Mouse (Mus musculus) ovary, adult 18-20 months (tissue): Measurements from ENCODE around the gene Uckl1.

Experiments
- DNase-seq: peaks from one replicate; pipeline ENCODE4 v3.0.0; 2022; ENCODE audit warnings: low spot score, mixed read lengths

Gene Uckl1

DNA sequence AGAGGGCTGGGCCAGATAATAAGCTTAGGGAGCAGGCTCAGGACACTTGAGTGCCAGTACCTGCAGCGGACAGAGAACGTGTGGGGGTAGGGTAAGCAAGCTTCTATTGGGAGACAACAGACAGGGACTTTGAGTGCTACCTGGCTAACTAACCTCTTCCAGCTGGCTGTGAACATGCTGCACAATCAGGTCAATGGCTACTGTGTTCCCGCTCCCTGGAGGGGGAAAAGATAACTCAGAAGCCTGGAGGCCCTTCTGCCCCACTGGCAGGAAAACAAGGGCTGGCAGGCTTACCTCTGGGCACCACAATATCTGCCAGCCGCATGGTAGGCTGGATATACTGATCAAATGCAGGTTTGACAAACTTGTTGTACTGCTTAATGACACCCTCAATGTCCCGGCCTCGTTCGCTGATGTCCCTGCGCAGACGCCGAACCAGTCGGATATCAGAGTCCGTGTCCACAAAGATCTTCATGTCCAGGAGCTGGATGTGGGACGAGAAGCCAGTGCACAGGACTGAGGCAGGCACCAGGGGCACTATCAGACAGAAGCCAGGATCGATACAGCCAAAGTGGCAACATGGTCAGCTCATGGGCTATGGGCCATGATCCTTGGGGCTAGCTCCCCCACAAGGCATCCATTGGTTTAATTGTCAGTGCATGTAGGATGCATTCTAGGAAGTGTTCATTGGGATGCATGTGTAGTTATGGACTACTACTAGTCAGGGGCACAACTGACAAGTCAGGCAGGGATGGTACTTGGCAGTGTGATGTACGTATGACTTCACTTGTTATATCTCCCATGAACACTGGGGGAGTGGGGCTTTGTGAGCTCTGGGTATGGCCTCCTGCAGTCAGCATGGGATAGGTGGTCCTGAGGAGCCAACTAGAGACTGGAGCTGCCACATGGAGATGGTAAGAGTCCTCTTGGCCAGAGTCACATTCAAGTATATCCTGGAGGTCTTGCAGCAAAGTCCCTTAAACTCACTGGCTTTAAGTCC, 11.5 kb downstream of the Uckl1 start:
- no peak for DNase-seq

DNA sequence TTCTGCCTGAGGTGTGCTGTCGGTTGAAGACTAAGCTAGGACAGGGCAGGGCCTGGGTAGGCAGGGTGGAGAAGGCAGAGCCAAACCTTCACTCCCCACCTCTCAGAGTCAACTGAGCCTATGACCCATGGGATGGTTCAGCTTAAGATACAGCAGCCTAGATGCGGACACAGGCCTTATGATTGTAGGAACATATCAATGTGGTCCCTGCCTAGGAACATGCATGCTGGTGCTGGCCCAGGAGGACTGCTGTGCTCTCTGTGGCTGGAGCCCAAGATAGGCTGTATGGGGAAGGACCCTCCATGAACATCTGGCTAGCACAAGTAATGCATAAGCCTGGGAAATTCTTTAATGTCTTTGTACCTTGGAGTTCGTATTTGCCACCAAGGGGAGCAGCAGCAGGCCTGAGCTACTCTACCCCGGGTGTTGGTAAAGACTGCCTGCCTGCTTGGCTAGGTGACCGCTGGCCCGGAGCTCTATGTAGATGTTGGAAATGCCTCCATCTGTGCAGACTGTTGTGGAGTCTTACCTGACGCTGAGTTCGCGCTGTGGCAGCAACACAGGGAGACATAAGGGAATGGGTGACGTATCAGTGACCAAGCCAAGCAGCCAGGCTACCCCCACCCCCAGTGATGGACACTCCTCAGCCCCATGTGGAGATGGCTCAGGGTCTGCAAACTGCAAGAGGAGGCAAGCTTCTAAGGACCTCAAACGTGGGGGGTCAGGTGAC, 12.6 kb downstream of the Uckl1 start:
- DNase-seq: no peak

DNA sequence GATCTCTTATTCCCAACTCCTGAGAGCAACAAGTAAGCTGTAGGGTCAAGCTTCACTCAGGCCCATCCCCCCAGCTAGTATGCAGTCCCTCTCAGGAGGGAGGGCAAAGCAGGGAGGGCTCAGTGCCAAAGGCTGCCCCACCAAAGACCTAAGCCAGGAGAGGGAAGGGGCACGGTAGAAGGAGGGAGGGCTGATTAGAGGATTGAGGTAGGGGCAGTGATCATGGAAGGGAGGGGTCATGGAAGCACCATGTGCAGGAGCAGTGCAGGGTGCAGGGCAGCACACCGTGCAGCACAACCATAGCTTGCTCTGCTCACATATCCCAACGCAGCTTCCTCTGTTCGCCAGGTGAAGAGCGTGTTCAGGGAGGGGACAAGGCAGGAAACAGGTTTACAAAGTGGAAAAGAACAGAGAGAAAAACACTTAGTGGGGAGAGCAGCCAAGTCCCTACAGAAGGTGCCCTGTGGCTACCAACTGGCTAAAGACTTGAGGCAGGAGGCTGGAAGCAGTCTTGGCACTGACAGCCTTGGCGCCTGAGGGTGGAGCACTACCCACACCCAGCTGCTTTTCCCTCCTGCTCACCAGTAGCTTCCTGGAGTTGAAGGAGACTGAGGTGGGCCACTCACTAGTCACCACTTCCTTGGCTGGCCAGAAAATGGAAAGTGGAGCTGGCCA, 13.6 kb downstream of the Uckl1 start:
- no peak for DNase-seq

DNA sequence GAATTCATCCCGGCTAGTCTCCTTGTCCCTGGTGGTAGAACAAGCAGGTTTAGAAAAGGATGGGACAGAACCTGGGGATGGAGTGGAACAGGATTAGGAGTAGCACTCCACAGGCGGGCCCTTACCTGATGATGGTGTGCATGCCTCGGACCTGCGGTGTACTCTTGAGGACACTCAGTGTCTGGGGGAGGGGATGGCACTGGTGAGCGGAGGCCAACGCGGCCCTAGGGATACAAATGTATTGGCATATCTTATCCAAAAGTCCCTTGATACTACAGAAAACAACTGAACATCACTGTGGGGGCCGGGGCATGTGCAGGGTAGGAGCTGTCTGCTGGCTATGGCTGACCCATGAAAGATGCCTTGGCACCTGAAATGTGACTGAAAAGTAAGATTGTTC, 14.3 kb downstream of the Uckl1 start:
- DNase-seq: no peak

DNA sequence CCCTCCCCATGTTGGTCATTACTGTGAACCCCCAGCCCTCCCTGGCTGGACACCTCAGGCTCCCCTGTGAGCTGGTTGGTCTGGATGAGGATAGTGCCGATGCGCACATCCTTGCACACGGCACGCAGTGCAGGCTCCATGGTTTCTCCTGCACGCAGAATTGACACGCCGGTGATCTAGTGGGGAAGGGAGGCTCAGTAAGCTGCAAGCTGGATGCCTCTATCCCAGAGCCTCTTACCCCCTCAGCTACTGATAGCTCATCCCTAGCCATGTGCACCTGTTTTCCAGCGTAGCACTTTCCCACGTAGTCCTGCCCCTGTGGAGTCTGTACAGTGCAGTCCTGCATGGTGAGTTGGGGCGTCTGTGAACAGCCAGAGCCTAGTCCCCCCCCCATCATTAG, 14.8 kb downstream of the Uckl1 start:
- no peak for DNase-seq

DNA sequence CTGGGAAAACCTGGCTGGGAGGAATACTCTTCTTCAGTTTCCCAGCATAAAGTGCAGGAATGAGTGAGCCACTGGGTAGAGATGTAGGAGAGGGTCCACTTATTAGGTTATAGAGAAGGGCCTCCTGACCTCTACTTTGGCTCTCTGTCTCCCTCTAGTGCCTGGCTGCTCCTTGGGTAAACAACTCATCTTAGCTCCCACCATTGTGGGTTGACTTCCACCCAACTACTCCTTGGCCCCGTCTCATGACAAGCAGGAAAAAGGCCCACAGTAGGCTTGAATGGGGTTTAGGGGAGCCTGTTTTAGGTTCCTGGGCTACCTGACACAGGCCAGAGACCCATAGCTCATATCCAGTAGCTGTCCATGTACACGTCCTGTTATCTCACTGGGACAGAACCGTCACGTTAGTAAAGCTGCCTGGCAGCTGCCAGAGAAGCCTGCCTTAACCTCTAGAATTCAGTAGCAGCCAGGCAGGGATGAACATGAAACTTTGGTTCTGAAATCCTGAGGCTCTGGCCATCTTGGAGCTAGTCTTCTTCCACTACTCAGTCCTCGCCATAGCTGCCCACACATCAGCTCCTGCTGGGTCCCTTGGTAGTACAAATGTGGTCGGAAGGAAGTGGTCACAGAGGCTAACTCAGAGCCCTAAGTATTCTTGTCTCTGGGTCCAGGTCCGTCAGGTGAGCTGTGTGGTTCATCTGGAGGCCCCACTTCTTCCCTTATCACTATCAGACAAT, 16.3 kb downstream of the Uckl1 start:
- no peak for DNase-seq

DNA sequence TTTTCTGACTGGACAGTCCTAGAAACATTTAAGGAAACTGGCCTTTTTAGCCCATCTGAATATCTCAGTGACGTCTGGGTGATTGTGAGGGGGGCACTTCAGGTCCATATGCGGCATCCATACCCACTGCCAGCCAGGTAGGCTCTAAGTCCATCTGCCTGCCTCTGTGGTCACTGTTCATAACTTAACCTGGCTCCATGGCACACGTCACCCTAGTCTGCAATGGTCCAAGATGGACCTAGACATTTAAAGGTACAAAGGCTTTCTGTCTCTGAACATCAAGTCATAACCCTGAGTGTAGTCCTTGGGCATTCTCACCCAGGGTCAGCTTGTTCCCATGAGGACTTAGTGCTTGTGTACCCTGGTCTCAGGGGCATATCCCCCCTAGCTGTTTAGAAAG, 17.4 kb downstream of the Uckl1 start:
- no peak for DNase-seq

DNA sequence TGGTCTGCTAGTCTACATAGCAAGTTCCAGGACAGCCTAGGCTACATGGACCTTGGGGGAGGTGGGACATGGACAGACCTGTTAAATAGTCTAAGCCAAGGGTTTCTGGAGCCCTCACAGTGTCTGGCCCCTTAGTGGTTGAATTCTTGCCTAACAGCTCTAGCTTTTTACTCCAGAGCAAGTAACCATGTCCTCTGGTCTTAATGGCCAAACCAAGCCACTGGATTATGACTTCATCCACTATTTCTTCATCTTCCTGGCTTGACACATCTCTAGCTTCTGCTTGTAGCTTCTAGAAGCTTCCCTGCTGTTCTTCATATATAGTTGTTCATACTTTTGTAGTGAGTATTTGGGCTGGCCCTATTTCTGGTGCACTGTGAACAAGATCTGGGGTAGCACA, 30.9 kb downstream of the Uckl1 start:
- no peak for DNase-seq

DNA sequence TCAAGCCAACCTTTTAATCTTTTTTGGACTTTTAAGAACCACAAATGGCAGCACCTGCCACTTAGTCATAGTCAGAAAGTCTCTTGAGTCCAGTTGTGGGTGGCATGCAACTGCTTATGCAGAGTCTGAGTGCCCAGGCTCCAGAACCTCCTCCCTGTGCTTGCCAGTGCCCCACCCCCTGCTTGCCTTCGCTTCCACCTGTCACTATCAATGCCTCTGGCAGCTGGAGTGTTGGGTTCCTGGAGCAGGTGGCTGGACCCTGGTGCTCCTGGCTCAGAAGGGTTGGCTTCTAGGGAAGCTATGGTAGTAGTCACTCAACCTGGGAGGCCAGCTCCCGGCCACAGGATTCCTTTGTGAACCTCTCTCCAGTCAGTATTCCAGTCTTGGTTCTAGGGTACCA, 34.5 kb downstream of the Uckl1 start:
- no peak for DNase-seq

DNA sequence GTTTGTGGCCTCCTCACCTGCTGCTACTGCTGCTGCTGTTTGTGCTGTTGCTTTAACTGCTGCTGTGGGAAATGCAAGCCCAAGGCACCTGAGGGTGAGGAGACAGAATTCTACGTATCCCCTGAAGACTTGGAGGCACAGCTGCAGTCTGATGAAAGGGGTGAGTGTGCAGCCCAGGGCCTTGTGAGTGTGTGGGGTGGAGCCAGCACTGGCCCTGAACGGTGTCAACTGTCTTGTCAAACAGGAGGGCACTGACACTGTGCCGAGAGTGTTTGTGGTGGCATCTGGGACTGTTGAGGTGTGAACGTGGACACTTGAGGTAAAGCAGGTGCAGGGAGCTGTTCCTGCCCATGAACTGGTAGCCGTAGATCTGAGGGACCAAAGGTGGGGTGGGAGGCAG, 36.0 kb downstream of the Uckl1 start:
- no peak for DNase-seq

DNA sequence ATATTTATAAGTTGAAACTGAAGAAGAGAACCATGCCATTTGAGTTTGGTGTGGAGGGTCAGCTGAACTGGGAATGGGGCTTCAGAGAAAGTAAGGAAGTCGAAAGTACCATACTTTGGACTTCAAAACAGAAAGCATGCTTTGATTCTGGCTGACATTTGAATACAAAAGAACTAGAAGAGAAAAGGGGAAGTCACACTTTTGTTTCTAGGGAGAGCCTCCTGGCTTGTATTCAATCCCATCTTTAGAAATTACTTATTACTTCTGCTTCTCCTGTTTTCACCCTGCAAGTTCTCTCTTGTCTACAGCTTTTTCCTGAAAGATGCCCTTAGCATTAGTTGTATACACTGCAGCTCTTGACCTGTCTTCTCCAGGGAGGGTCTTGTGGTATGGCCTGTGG, 36.5 kb downstream of the Uckl1 start:
- DNase-seq: no peak

DNA sequence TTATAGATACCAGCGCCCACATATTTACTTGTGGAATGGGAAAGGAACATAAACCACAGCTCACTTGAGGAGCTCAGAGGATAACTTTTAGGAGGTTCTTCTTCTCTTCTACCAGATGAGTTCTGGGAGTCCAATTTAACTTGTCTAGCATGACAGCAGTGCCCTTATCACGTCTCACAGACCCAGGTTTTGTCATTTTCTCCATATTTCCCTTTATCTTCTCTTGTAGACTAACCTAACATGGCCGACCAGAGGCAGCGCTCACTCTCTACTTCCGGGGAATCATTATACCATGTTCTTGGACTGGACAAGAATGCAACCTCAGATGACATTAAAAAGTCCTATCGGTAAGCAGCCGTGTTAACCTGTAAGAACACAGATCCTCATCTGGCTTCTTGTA, 38.5 kb downstream of the Uckl1 start:
- DNase-seq: no peak

DNA sequence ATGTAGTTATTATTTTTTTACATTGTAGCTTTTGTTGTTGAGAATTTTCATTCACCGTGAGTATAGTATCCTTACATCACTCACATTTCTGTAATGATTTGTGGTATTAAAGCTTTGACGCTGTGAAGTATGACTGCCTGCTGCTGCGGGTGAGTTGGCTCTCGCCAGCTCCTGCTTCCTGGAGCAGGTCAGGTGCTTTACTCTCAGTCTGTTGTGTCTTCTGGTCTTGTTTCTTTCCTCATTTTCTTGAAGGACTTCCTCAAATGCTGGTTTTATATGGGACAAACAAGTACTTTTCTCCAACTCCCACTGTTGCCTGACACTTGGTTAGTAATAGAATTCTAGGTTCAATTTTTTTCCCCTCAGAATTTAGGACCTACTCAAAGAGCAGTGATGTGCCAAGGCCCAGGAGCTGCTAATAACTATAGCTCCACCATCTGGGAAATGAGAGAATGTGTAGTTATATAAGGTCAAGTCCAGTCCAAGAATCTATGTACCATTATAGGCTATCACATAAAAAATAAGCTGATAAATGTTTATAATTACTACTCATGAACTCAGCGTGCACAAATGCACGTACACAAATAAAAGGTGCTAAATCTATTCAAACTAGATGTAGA, 42.8 kb downstream of the Uckl1 start:
- no peak for DNase-seq

DNA sequence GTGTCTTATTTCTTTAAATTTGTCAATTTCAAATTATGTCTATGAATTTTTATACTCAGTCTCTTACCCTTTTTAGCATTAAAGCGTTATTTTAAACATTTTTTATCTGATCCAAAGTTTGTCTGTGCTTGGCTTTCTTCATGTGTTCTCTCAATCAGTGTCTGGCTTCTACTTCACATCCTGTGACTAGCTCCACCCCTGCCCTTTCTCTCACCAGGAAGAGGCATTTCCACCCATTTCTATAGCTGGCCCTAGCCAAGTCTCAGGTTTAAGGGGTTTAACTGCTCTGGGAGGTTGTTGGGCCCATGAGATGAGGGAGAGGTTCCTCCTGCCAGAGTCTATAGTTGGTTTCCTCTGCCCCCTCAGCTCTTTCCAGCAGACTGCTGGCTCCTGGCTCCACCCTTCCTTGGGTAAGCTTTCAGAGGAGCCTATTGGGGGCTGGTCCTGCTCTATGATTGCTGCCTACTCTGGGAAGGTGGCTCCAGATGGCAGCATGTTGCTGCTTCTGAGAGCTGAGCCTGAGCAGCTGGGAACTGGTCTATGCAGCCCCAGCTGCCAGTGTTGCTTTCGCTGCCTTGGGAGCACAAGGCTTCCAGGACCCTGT, 47.1 kb downstream of the Uckl1 start:
- no peak for DNase-seq

DNA sequence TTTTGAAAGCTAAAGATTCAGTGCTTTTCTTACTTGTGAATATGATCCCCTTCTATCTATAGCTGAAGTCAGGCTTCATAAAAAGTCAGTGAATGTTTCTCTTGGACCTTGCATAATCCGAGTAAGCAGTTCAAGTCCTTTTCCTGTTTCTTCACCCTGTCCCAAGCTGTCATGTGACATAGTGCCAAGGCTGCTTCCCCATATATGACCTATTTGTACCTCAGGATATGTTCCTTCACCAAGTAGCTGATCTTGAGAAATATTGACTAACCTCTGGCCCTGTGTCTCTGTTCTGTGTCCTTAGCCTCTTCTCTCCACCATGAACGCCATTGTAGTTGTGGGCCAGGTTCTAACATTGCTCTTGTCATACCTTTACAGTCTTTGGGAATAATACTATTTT, 48.3 kb downstream of the Uckl1 start:
- no peak for DNase-seq

DNA sequence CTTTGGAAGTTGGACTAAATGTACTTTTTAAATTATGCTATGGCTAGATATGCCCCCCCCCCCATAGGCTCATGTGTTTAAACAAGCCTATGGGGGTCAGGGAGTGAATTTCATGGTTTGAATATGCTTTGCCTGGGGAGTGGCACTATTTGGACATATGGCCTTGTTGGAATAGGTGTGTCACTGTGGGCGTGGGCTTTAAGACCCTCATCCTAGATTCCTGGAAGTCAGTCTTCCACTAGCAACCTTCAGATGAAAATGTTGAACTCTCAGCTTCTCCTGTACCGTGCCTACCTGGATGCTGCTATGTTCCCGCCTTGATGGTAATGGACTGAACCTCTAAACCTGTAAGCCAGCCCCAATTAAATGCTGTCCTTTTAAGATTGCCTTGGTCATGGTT, 52.1 kb downstream of the Uckl1 start:
- no peak for DNase-seq

DNA sequence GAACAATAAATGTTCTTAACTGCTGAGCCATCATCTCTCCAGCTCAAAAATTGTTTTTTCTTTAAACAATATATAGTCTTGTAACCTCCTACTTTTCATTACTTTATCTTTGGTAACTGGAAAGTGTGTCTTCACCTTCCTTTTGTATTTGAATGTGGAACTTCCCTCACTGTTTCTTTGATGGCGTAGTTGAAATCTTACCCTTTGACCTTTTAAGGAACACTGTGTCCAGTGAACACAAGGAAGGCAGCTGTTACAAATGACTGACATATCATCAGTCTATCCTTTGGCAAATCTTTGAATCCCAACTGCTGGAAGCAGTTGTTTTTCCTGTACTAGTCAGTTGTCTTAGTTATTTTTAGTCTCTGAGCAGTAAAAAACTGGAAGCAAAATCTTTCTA, 55.6 kb downstream of the Uckl1 start:
- DNase-seq: no peak

DNA sequence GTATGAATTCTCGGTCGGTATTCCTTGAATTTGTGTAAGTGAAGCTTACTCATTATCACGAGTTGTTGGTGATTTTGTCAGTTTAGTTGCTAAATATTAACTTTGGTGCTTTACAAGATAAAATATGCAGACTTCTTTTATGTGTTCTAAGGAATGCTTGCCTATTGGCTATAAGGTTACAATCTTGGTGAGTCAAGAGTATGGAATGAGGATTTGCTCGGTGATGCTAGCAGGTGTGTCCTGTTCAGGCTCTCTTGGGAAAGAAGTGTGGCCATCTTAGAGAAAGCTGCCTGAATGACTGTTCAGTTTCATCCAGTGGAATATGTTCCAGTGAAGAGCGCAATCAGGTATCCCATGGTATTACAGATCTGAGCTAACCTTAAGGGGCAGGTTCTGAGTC, 59.2 kb downstream of the Uckl1 start:
- DNase-seq: no peak

DNA sequence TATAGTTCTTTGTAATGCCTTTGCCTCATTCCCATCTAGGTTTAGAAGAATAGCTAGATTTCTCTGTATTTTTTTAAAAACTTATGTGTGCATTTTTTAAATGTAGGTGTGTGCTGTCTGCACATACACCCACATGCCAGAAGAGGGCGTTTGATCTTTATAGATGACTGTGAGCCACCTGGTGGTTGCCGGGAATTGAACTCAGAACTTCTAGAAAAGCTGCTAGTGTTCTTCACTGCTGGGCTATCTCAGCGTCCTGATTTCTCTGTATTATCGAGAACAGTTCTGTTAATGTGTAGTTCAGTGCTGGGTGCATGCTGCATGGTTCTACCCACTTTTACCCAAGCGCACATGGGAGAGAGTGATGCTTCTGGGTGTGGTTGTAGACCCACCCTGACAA, 61.9 kb downstream of the Uckl1 start:
- DNase-seq: no peak

DNA sequence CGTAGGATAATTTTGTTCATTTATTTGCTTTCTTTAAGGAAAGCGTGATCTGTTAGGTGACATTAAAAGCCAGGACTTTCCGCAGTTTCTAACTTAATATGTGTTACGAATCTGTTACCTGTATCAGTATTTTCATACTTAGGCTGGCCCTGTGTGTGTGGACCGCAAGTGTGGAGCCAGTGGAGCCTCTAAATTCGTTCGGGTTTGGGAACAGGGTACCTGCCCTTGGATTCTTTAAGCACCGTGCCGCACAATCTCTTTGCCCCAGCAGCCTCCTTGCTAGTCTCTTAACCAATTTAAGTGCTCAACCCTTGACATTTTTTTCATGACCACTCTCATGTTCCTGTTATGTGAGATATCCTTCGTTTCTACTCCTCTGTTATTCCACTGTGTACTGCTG, 63.2 kb downstream of the Uckl1 start:
- DNase-seq: no peak

DNA sequence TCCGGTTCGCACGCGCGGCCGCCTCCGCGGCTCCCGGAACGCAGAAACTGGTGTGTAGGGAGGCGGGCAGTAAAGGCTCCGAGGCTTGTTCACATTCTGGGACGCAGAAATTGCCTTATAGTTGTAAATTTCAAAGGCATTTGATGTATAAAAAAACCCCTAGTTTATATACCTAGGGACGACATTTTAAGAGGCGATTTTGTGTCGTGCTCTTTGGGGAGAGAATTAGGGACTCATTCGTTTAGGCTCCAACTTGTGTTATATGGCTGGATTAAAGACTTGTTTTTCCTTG, 63.8 kb downstream of the Uckl1 start:
- DNase-seq: no peak
